Mouse (Mus musculus): ENCODE measurements around the gene Arap2.

DNA sequence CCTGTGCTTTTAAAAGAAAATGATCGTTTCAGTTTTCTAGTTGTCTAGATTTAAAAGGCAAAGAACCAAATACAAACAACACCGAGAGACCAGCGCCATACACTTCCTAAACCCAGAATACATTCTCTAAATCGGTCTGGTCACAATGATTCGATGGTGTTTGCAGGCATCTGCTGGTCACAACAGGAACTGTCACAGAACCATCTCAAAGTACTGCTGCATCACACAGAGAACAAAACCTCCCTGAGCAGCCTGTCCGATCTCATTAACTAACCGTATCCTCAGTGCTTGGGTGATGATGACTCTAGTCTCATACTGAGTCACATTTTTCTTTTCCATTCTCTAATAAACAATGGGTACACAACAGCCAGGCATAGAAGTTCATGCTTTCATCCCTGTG is 59.1 kb downstream of the Arap2 start:
- no peak for TF ChIP-seq CTCF (IDR thresholded peaks at IDR 0.05; ENCODE audit: extremely low read depth, insufficient read depth, insufficient read length, insufficient replicate concordance)
- TF ChIP-seq POLR2A (IDR thresholded peaks at IDR 0.05; ENCODE audit: low read depth, low read length), result no peak

Measured in spleen, adult 2 months (tissue).